Mouse (Mus musculus) bone marrow, adult 2 months (tissue): ENCODE results near the gene Trim14.

ENCODE experiments used
- CTCF ChIP-seq: fragments of 200-500 bp; IDR thresholded peaks from 2 replicates; pipeline ENCODE4 v1.5.1; 2011; ENCODE audit warnings: low read length, control low read depth; ENCODE audit not compliant: control insufficient read depth, insufficient read depth
- POLR2A ChIP-seq: fragments of 200-500 bp; IDR thresholded peaks from 2 replicates; pipeline ENCODE4 v1.6.1; 2011; ENCODE audit warnings: low read depth, mild to moderate bottlenecking, control low read depth, low read length, borderline replicate concordance; ENCODE audit not compliant: control insufficient read depth

GRCm38 (mm10) chr4:46465740-46466139, 70.2 kb downstream of the Trim14 start:
- 0 out of 2 replicates have a peak, but pooled peaks have one; percentile 14 for TF ChIP-seq CTCF
- no peak for TF ChIP-seq POLR2A
